Comparison of ENCODE assay signal across 11 mouse cellular contexts in the genomic region with DNA sequence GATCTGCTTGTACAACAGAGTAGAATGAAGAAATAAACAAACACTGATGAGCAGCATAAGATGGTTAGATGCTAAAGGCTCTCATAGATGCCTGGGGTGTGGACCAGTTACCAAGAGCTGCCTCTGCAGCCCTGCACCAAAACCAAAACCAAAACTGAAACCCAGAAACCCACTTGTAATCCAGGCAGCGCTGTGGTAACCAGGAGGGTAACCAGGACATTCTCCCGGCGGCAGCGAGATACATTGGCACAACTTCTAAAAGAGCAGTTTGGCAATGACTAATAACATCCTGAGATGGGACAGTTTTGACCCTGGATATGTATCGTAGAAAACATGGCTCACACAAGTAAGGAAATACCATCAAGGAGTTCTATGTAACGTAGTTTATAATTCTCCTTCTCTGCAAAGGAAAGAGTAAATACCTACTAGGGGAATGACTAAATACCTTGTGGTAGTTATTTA.
DNase-seq lines count a peak whose midpoint lies in the region; TF ChIP-seq lines count a peak whose summit lies in the region.
"Had no signal": no experiment of that assay in that cellular context is flagged by ENCODE, and none has a peak within 500 bp of the region (broad histone marks: within the 10 kb centered on the region; RNA-seq: fewer than 3 reads in every experiment).

No protein-coding gene starts in this region.

- no peak overlapping the region for H3K27ac ChIP-seq in bone marrow, adult 2 months (ENCODE audit: control insufficient read depth, insufficient read depth, low read depth, low read length, poor library complexity)
- H3K27ac ChIP-seq in layer of hippocampus, adult 2 months, result no peak overlapping the region

- no peak for TF ChIP-seq POLR2A in bone marrow, adult 2 months (IDR thresholded peaks at IDR 0.05; ENCODE audit: borderline replicate concordance, control insufficient read depth, low read depth, low read length)

- DNase-seq in heart, adult 9 months (ENCODE audit: low spot score in 2 of 2), result peak; percentile 40 to 67
- no peak for DNase-seq in heart, postnatal 4 days
- peak; percentile 77 for DNase-seq in CD4-positive, CD25-positive, alpha-beta regulatory T cell, adult 2 months (ENCODE audit: low read depth, low spot score)
- DNase-seq in naive thymus-derived CD4-positive, alpha-beta T cell, adult 2 months (ENCODE audit: low read depth), result peak; percentile 74
- no peak for DNase-seq in adipocyte (ENCODE audit: low spot score)
- no peak for DNase-seq in layer of hippocampus, adult 2 months (ENCODE audit: low spot score in 2 of 2)
- DNase-seq: kidney, postnatal 36 days; liver; thymus, postnatal 14 days had no signal

- peaks cover 6% of the 10 kb centered on the region for H3K4me1 ChIP-seq in bone marrow, adult 2 months (ENCODE audit: control insufficient read depth, insufficient read depth, low read length)

- no peak for TF ChIP-seq CTCF in bone marrow, adult 2 months (IDR thresholded peaks at IDR 0.05; ENCODE audit: control insufficient read depth, insufficient read depth, low read length)
- TF ChIP-seq CTCF in layer of hippocampus, adult 2 months (conservative IDR thresholded peaks at IDR 0.05), result no peak

- 14% methylated on average over 6 of the region's 6 CpGs for WGBS in bone marrow, adult 2 months

- peak overlapping the region; percentile 1 for H3K4me3 ChIP-seq in bone marrow, adult 2 months (replicated peaks; ENCODE audit: control insufficient read depth, low read depth, low read length)
- H3K4me3 ChIP-seq in layer of hippocampus, adult 2 months, result no peak overlapping the region; the same call in 1 of the 2 replicates
- H3K4me3 ChIP-seq: heart, embryonic 13.5 days had no signal

Comparison
In these comparisons a context has a peak if more than half of its experiments do, and no peak if none do; other contexts are left out.
1. DNase-seq: peak in heart, adult 9 months (2 of 2), CD4-positive, CD25-positive, alpha-beta regulatory T cell, adult 2 months (single experiment) and naive thymus-derived CD4-positive, alpha-beta T cell, adult 2 months (single experiment); none in heart, postnatal 4 days (single experiment), adipocyte (single experiment) and layer of hippocampus, adult 2 months (0 of 2).